Comparison of ENCODE assay signal across 11 mouse cellular contexts in the genomic region with DNA sequence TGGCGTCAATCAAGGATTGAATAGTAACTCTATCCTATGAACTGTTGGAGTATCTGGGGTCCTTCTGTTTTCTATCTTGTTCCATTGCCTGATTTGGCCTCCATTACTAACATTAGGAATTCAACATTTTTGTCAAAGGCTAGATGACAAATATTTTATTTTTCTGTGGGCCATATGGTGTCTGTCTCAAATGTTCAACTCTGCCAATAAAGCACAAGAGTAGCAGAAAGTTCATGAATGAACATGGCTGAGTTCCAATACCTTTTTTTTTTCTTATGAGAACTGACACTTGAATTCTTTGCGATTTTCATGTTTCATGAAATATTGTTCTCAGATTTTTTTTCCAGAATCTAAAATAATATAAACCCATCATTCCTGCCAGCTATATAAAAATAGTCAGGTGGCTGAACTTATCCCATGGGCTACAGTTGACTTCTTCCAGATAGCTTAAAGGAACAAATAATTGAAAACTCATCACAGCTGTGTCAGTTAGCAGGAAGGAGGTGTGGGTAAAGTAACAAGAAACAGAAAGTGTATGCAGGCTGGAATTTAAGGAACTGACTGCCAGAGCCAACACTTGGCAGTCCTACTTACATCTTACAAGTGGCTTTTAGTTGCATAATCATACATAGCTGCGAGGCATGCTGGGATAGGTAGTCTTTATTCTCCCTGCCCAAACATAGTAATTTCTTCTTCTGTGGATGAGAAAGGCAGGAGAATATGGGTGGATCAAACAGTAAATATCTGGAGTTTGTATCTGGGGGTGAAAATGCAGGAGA.
DNase-seq lines count a peak whose midpoint lies in the region; ATAC-seq lines count a peak whose summit lies in the region.
"Had no signal": no experiment of that assay in that cellular context is flagged by ENCODE, and none has a peak within 500 bp of the region (broad histone marks: within the 10 kb centered on the region; RNA-seq: fewer than 3 reads in every experiment).

No protein-coding gene starts in this region.

- no peak overlapping the region for H3K4me3 ChIP-seq in forebrain, embryonic 15.5 days
- H3K4me3 ChIP-seq in forebrain, embryonic 13.5 days: no peak overlapping the region
- no peak overlapping the region for H3K4me3 ChIP-seq in kidney, embryonic 16.5 days (ENCODE audit: low read length)
- H3K4me3 ChIP-seq: heart, embryonic 15.5 days had no signal

- no peak overlapping the region for H3K4me2 ChIP-seq in forebrain, embryonic 15.5 days (replicated peaks)
- no peak overlapping the region for H3K4me2 ChIP-seq in forebrain, embryonic 13.5 days
- H3K4me2 ChIP-seq in kidney, embryonic 16.5 days (replicated peaks; ENCODE audit: low read depth, low read length): no peak overlapping the region
- H3K4me2 ChIP-seq: heart, embryonic 15.5 days had no signal

- intact Hi-C loops in heart, postnatal 10 days (cut with DNase I): no loop called here

- H3K4me1 ChIP-seq in forebrain, embryonic 15.5 days: no peaks in the 10 kb centered on the region
- no peaks in the 10 kb centered on the region for H3K4me1 ChIP-seq in forebrain, embryonic 13.5 days
- H3K4me1 ChIP-seq in kidney, embryonic 16.5 days (ENCODE audit: insufficient read depth, low read length): no peaks in the 10 kb centered on the region
- H3K4me1 ChIP-seq: heart, embryonic 15.5 days had no signal

- H3K9ac ChIP-seq in forebrain, embryonic 15.5 days (replicated peaks): no peak overlapping the region
- no peak overlapping the region for H3K9ac ChIP-seq in forebrain, embryonic 13.5 days
- no peak overlapping the region for H3K9ac ChIP-seq in kidney, embryonic 16.5 days (replicated peaks; ENCODE audit: low read length)
- H3K9ac ChIP-seq: heart, embryonic 15.5 days had no signal

- no peak overlapping the region for H3K27ac ChIP-seq in forebrain, embryonic 15.5 days (replicated peaks)
- no peak overlapping the region for H3K27ac ChIP-seq in forebrain, embryonic 13.5 days
- no peak overlapping the region for H3K27ac ChIP-seq in kidney, embryonic 16.5 days (ENCODE audit: low read length)
- H3K27ac ChIP-seq: heart, embryonic 15.5 days; macrophage had no signal

- WGBS in forebrain, embryonic 15.5 days: 84% methylated on average over 3 of the region's 3 CpGs
- 90% methylated on average over 3 of the region's 3 CpGs for WGBS in forebrain, embryonic 13.5 days
- 83% methylated on average over 3 of the region's 3 CpGs for WGBS in kidney, embryonic 16.5 days

- H3K9me3 ChIP-seq in forebrain, embryonic 15.5 days: no peaks in the 10 kb centered on the region
- H3K9me3 ChIP-seq in forebrain, embryonic 13.5 days (replicated peaks): no peaks in the 10 kb centered on the region
- H3K9me3 ChIP-seq in kidney, embryonic 16.5 days (ENCODE audit: low read length): no peaks in the 10 kb centered on the region
- H3K9me3 ChIP-seq: heart, embryonic 15.5 days had no signal

- H3K27me3 ChIP-seq in forebrain, embryonic 15.5 days: no peaks in the 10 kb centered on the region
- H3K27me3 ChIP-seq in forebrain, embryonic 13.5 days: no peaks in the 10 kb centered on the region
- no peaks in the 10 kb centered on the region for H3K27me3 ChIP-seq in kidney, embryonic 16.5 days (ENCODE audit: insufficient read depth, low read length)
- H3K27me3 ChIP-seq: heart, embryonic 15.5 days had no signal

- no peaks in the 10 kb centered on the region for H3K36me3 ChIP-seq in forebrain, embryonic 15.5 days
- H3K36me3 ChIP-seq in forebrain, embryonic 13.5 days (ENCODE audit: poor library complexity, severe bottlenecking): no peaks in the 10 kb centered on the region
- H3K36me3 ChIP-seq in kidney, embryonic 16.5 days (ENCODE audit: insufficient read depth, low read length): no peaks in the 10 kb centered on the region
- H3K36me3 ChIP-seq: heart, embryonic 15.5 days had no signal

- 0 out of 2 replicates have a peak, but pooled peaks have one; percentile 35 for ATAC-seq in forebrain, embryonic 15.5 days (replicated peaks)
- ATAC-seq in forebrain, embryonic 13.5 days: no peak; the same call in 1 of the 2 replicates
- no peak for ATAC-seq in kidney, embryonic 16.5 days (ENCODE audit: low FRiP score, low TSS enrichment)
- ATAC-seq in megakaryocyte, adult 5-6 weeks (ENCODE audit: poor library complexity, severe bottlenecking): peak; percentile 98
- ATAC-seq: intestine, embryonic 16.5 days had no signal

- peak; percentile 5 for DNase-seq in kidney, postnatal 14 days
- peak; percentile 30 to 37 for DNase-seq in heart, postnatal 10 days
- no peak for DNase-seq in ovary, postnatal 14 days (ENCODE audit: low spot score)
- DNase-seq in urinary bladder, postnatal 14 days (ENCODE audit: low spot score): no peak

Comparison
In these comparisons a context has a peak if more than half of its experiments do, and no peak if none do; other contexts are left out.
1. ATAC-seq: peak in forebrain, embryonic 15.5 days (single experiment) and megakaryocyte, adult 5-6 weeks (single experiment); none in forebrain, embryonic 13.5 days (single experiment) and kidney, embryonic 16.5 days (single experiment).
2. DNase-seq: peak in kidney, postnatal 14 days (single experiment) and heart, postnatal 10 days (2 of 2); none in ovary, postnatal 14 days (single experiment) and urinary bladder, postnatal 14 days (single experiment).